Mouse (Mus musculus): ENCODE measurements at regions not wholly inside any gene's neighbourhood (a gene's known extent, or its start where the extent isn't known, plus 50 kb on each side); places are given as distances from the start of the nearest gene placed in this dataset.
"Not testable (repeated sequence)": the region's sequence is repeated elsewhere in the genome, so short reads cannot be mapped to it uniquely, and the experiment has no call there.

DNA sequence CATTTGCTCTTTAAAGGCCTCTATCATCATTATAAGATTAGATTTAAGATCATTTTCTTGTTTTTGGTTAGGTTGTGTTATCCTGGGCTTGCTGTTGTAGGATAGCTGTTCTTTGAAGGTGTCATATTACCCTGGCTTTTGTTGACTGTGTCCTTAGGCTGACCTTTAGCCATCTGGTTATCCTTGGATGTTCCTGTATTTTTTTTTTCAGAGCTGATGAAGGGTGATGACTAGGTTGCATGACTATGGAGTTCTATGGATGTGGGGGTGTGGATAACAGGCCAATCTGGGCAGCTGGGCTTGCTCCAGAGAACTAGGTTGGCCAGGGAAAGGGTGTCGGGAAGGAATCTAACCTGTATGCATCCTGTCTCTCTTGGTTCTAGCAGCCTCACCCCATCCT is 74.2 kb downstream of the Dmrta1 start:
- no peak for DNase-seq (ENCODE audit: inconsistent age in 2 of 2, low spot score in 1 of 2)

DNA sequence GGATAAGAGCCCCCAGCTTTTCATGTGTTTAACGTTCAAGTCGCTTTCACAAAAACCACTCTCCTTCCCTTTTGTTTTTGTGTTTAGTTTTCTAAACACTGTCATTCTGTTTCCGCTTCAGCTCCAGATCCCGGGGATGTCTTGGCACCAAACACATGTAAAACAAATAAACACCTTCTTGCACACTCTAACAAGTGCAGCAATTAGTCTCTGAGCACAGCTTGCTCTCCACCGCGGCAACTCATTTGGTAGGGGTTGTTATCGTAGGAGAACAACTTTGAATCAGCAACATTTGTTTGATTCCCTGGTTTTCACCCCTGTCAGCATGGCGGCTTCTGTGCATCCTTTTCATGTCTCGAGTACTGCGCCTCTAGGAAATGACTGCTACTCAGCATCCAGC is 97.0 kb downstream of the Dmrta1 start:
- DNase-seq (ENCODE audit: inconsistent age in 2 of 2, low spot score in 1 of 2): no peak

DNA sequence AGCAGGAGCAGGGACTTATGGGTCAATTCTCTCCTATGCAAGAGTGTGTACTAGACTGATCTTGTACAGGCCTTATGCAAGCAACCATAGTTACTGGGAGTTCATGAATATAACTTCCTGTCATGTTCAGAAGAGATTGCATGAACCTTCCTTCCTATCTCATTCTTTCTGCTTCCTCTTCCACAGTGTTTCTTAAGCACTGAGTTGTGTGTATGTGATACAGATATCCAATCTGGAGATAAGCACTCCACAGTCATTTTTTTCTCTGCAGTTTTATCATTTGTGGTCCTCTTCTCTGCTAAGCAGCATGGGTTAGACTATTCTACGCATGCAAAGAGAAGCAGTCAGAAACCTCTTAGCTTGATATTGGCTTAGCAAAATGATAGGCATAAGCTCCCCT is 102.3 kb downstream of the Dmrta1 start:
- no peak for DNase-seq (ENCODE audit: inconsistent age in 2 of 2, low spot score in 1 of 2)

DNA sequence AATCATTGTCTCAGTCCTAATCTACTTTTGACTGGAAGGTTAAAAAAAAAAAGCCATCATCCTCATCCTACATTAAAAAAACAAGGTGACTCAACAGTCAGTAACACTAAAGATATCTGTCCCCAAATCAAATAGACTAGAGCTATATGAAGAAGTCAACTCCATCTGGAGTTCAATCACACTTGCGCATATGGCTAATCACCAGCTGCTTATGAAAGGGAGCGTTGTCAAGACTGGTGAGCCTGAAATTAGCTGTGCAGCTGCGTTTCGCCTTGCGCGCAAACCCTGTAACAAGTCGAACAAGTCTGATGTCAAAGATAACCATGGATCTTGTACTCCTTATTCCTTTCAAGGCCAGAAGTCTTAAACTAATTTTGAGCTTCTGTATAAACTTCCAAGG is 137.6 kb downstream of the Dmrta1 start:
- DNase-seq (ENCODE audit: inconsistent age in 2 of 2, low spot score in 1 of 2): no peak

DNA sequence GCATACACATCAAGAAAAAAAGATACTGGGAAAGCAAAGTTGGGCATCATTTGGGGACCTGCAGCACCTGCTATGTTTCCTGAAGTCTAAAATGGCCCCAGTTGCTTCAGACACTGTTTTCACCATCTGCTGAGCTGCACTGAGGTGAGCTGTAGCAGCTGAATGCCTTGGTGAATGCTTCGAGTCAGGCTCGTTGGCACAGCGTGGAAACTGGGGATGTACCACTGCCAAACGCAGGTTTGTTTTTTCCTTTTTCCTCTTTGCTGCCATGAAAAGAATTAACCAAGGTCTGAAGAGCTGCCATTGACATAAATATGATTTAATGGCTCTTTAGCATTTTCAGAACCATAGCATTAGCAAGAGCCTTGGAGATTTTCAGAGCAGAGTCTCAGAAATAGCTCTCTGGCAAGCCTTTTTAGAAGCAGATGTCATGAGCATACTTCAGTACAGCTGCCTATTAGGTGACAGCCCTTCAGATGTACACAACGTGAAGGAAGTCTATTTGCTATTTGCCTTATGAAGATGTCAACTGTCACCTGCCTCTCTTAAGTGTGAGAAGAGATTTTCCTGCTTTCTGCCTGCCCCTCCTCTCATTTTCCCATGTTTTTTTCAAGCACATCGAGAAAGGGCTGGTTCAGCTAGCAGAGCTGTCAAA is 155.4 kb downstream of the Dmrta1 start:
- no peak for DNase-seq (ENCODE audit: inconsistent age in 2 of 2, low spot score in 1 of 2)

DNA sequence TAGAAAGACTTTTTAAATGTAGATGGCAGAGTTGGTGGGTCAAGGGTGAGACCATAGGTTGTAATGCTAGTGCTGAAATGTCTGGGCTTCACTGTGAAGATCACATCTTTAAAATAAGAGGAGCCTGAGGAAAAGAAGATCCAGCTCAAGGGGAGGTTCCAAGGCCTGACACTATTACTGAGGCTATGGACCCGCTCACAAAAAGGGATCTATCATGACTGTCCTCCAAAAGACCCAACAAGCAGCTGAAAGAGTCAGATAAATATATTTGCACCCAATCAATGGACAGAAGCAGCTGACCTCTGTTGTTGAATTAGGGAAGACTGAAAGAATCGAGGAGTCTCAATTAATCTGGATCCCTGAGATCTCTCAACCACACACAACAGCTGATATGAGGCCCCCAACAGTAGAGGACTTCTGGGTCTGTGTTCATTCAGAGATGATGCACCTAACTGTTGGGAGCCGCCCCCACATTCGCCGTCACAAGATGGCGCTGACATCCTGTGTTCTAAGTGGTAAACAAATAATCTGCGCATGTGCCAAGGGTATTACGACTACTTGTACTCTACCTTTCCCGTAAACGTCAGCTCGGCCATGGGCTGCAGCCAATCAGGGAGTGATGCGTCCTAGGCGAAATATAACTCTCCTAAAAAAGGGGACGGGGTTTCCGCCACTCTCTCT is 196.3 kb downstream of the Dmrta1 start:
- peak; percentile 3 to 20 for DNase-seq (ENCODE audit: inconsistent age in 2 of 2, low spot score in 1 of 2)

DNA sequence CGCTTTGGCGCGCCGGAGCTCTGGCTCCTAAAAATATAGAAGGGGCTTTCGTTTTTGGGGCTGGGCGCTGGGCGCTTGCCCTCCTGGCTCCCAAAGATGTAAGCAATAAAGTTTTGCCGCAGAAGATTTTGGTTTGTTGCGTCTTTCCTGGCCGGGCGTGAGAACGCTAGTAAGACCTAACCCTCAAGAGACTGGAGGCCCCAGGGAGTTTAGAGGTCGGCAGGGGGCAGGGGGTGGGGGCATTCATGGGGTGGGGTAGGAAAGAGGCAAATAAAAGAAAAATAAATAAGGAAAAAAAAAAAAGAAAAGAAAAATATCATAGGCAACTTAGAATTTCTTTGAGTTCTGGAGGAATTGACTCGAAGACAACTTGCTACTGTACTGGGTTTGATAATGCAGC is 196.9 kb downstream of the Dmrta1 start:
- DNase-seq (ENCODE audit: inconsistent age in 2 of 2, low spot score in 1 of 2): not testable (repeated sequence)

DNA sequence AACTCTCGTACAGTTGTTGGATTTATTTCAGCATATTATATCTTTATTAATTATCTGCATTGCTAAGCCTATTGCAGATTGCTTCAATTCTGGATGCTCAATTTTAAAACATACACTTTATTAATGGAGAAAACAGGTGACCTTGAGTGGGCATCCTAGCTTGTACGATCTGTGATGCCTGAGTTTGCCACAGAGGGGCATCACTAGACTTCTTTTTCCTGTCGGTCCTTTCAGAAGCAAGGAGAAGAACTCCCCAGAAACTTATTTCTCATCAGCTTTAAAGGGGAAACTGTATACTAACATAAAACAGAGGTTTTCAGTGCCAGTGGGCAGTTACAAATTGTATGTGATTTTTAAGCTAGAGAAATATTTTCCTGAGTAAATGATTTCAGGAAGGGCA is 201.8 kb downstream of the Dmrta1 start:
- no peak for DNase-seq (ENCODE audit: inconsistent age in 2 of 2, low spot score in 1 of 2)

DNA sequence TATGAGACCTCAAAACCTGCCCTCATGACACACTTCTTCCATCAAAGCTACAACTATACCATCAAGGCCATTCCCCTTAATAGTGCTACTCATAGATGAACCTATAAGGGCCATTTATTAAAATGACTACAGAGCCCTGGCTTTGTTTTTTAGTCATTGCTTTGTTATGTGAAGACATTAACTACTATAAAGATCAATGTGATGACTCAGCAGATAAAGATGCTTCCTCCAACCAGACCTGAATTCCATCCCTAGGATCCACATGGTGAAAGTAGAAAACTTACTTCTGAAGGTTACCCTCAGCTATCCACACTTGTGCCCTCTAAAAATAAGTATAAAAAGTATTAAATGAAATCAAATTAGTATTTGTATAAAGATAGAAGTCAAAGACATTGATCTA is 230.4 kb downstream of the Dmrta1 start:
- no peak for DNase-seq (ENCODE audit: inconsistent age in 2 of 2, low spot score in 1 of 2)

DNA sequence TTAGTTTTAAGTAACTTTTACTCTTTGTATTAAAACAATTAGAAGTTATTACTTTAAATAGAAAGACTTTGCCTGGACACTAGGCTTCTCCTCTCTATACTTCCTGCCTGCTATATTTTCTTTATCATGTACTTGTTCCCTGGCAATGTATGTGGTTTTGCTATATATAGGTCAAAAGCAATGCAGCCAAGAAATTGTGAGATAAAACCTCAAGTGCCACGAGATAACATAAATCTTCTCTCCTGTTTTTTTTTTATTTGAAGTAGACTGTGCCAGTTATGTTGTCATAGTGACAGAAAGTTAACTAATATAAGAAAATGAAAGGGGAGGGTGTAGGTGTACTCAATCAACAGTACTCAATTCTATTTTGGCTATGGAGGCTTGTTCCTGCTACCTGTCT is 258.4 kb downstream of the Dmrta1 start:
- no peak for DNase-seq (ENCODE audit: inconsistent age in 2 of 2, low spot score in 1 of 2)

DNA sequence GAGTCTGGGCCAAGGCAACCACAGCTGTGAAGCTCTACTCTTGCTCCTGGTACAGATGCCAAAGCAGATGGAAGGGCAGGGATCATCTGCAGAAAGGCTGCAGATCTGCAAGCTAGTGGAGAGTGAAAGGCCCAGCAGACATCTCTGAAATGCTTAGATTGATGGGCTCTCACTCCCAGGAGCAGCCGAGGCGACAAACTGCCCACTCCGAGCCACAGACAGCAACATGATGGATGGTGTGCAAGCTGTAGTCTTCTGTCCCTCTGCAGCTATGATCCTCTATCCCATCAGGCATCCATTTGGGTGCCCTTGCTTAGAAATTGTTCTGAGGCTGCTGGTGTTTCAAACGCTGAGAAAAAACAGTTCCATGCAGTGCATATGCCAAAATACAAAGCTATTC is 262.1 kb downstream of the Dmrta1 start:
- no peak for DNase-seq (ENCODE audit: inconsistent age in 2 of 2, low spot score in 1 of 2)

DNA sequence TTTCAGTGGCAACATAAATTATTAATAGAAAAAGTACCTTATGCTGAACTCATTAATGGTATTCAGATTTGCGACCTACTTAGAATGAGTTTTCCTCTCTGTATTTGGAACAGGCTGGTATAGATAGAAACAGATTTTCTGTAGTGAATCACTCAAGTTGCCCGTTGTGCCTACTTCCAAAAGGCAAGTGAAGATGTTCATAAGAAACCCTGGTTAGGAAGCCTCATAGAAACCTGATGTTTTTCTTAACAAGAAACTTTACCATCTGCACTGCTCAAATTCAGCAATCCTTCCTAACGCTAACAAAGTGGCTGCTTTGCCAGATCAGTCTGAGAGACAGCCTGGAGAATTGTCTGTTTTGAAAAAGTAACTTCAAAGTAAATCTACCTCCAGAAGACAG is 242.5 kb upstream of the Zfp352 start:
- DNase-seq (ENCODE audit: inconsistent age in 2 of 2, low spot score in 1 of 2): no peak

DNA sequence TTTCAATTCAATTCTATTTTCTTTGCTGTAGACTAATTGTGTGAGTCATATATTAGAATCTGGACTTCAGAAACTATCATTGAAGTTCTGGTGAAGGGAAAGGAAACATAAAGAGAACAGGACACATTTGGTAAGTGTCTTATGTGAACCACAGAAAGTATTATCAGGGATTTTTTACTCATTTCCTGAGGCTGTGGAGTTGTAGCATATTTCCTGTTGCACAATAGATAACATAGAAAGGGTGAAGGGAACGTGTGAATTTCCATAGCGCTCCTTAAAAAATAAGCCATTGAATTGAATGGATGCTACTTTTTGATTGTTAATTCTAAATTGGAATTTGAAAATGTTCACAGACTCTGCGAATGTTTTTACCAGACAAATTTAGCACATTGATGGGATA is 215.2 kb upstream of the Zfp352 start:
- no peak for DNase-seq (ENCODE audit: inconsistent age in 2 of 2, low spot score in 1 of 2)

DNA sequence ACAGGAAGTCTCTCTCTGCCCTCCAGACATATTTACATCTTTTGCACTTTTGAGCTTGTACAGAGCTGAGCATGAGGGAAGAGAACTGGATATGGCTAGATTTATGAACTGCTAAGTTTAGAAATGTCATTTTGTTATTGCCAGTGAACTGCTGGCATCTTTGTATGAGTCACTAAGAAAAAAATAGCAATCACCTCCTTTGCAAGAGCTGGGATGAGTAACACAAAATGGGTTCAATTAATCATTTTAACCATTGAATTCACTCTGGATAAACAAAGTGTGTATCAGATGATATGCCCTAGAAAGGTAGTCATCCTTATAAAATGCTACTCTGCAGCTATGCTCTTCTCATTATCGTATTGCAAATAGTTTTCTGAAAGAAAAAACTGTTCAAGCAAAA is 214.7 kb upstream of the Zfp352 start:
- no peak for DNase-seq (ENCODE audit: inconsistent age in 2 of 2, low spot score in 1 of 2)

DNA sequence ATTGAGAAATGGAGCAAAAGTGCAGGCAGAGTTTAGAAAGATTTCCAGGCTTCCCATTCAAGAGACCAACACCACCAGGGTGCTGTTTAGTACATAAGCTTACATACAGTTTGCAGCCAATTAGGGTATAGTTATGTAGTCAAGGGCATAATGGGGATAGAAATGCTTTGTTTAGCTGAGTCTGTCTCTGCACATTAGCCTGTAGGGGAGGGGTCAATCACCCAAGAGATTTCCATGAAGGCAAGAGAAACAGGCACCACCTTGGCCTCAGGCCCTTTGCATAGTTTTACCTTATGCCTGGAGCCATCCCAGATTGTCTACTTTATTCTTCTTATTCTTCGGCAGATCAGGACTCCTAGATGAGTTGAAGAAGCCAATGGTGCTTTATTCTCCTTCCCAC is 205.9 kb upstream of the Zfp352 start:
- DNase-seq (ENCODE audit: inconsistent age in 2 of 2, low spot score in 1 of 2): no peak

DNA sequence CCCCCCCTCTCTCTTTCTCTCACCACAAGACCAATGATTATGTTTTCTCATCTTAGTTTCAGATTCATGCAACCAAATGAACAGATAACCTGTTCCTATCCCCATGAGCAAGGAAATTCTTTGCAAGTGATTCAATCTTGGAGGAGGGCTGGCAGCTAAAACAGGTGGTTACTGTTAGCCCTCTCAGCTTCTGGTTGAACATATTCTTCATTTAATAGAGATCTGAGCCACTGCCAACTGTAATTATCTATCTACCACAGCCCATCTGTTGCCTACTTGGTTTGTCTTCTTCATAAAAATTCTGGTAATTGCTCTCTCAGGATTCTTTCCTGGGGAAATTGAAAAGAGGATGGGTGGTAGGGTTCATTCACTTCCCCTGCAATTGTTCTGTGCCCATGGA is 204.4 kb upstream of the Zfp352 start:
- no peak for DNase-seq (ENCODE audit: inconsistent age in 2 of 2, low spot score in 1 of 2)
